7 mouse cellular contexts compared by ENCODE assay signal in genomic region chr1:155074856-155075255, GRCm38 (mm10). TPM values are rescaled to one million over a fixed set of nuclear protein-coding genes. Genes with fewer than 3 reads are reported as not detected.
DNase-seq lines count a peak whose midpoint lies in the region; ATAC-seq and TF ChIP-seq lines count a peak whose summit lies in the region.

No protein-coding gene starts in this region.

- DNase-seq in ovary, adult 18-20 months (ENCODE audit: low spot score) = peak; percentile 59
- no peak for DNase-seq in ovary, postnatal 10 days (ENCODE audit: low spot score)
- peak; percentile 92 to 96 for DNase-seq in lung, adult 18-20 months
- DNase-seq in urinary bladder, postnatal 36 days (ENCODE audit: low spot score in 2 of 2) = peak; percentile 86 to 90
- no peak for DNase-seq in left cerebral cortex, postnatal 14 days (ENCODE audit: low spot score in 2 of 2)

- H3K9ac ChIP-seq in hindbrain, embryonic 13.5 days = no peak overlapping the region

- TF ChIP-seq POLR2A in embryonic fibroblast, embryonic 13.5 days (IDR thresholded peaks at IDR 0.05; ENCODE audit: low read depth, low read length) = no peak

- ATAC-seq in hindbrain, embryonic 13.5 days (ENCODE audit: low FRiP score) = no peak

- H3K27me3 ChIP-seq in hindbrain, embryonic 13.5 days = no peaks in the 10 kb centered on the region

- no peaks in the 10 kb centered on the region for H3K36me3 ChIP-seq in hindbrain, embryonic 13.5 days

- H3K4me3 ChIP-seq in embryonic fibroblast, embryonic 13.5 days (ENCODE audit: insufficient read depth, low read length) = no peak overlapping the region
- no peak overlapping the region for H3K4me3 ChIP-seq in hindbrain, embryonic 13.5 days

- intact Hi-C loops in left cerebral cortex, postnatal 14 days (cut with DNase I) = no loop called here

- peak overlapping the region; percentile 63 for H3K27ac ChIP-seq in embryonic fibroblast, embryonic 13.5 days (ENCODE audit: insufficient read depth, low read length)
- no peak overlapping the region for H3K27ac ChIP-seq in hindbrain, embryonic 13.5 days

- TF ChIP-seq CTCF in embryonic fibroblast, embryonic 13.5 days (IDR thresholded peaks at IDR 0.05; ENCODE audit: borderline replicate concordance, insufficient read depth, low read length) = no peak

- no peaks in the 10 kb centered on the region for H3K9me3 ChIP-seq in hindbrain, embryonic 13.5 days

- peaks cover 9% of the 10 kb centered on the region for H3K4me1 ChIP-seq in embryonic fibroblast, embryonic 13.5 days (ENCODE audit: control insufficient read depth, insufficient read depth, low read length)
- H3K4me1 ChIP-seq in hindbrain, embryonic 13.5 days (replicated peaks) = peaks cover 61% of the 10 kb centered on the region

- no peak overlapping the region for H3K4me2 ChIP-seq in hindbrain, embryonic 13.5 days

- WGBS in hindbrain, embryonic 13.5 days = 67% methylated on average over 7 of the region's 7 CpGs

RNA-seq across cellular contexts. Expression of gene Ier5, which starts 24.6 kb away (rescaled TPM):
- polyA plus RNA-seq in embryonic fibroblast, embryonic 13.5 days (2011; ENCODE audit: insufficient read length, low read depth, missing spikeins) = 37.2 and 48.4 TPM in 2 replicates
- total RNA-seq in left cerebral cortex, postnatal 14 days (2021) = 10 to 100 TPM; 36.8 to 37.1 TPM
- polyA plus RNA-seq in hindbrain, embryonic 13.5 days (2015; fragmentation: Nextera tagmentation; extraction: Ambion mirVana) = 5.5 and 8.8 TPM in 2 replicates

Comparison
In these comparisons a context has a peak if more than half of its experiments do, and no peak if none do; other contexts are left out.
1. DNase-seq: peak in ovary, adult 18-20 months (single experiment), lung, adult 18-20 months (2 of 2) and urinary bladder, postnatal 36 days (2 of 2); none in ovary, postnatal 10 days (single experiment) and left cerebral cortex, postnatal 14 days (0 of 2).